Mouse (Mus musculus): ENCODE measurements around the gene Eln.

GRCm38 (mm10) chr5:134743991-134744390 lies 3.1 kb downstream of the Eln start:
- TF ChIP-seq CTCF (IDR thresholded peaks at IDR 0.05; ENCODE audit: low read depth, low read length) (no peak), GATA1 (IDR thresholded peaks at IDR 0.05; ENCODE audit: borderline replicate concordance, low read length) (no peak), POLR2AphosphoS5 (IDR thresholded peaks at IDR 0.05; ENCODE audit: insufficient replicate concordance, low read depth, low read length) (no peak), TAL1 (conservative IDR thresholded peaks at IDR 0.05; ENCODE audit: low read depth, low read length) (no peak)
